Comparison of ENCODE assay signal across 20 mouse cellular contexts in the genomic region with DNA sequence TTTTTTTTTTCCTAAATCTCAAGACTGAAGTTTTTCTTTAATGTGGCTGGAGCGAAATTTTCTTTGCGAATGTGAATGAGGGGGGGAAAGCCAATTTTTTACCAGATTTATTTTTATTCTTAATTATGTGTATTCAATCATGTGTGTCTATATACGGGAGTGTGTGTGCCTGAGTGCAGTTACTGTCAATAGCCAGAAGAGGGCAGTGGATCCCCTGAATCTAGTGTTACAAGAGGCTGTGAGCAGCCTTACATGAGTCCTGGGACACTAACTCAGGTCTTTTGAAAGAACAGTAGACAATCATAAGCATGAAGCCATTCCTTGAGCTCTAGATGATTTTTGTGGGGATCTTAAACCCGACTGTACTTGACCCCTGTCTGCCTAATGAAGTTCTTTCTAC.
DNase-seq lines count a peak whose midpoint lies in the region; ATAC-seq and TF ChIP-seq lines count a peak whose summit lies in the region.
"Had no signal": no experiment of that assay in that cellular context is flagged by ENCODE, and none has a peak within 500 bp of the region (broad histone marks: within the 10 kb centered on the region; RNA-seq: fewer than 3 reads in every experiment).

No protein-coding gene starts in this region.

- no peaks in the 10 kb centered on the region for H3K36me3 ChIP-seq in heart, adult 2 months (ENCODE audit: control insufficient read depth, insufficient read depth, low read length)
- H3K36me3 ChIP-seq in heart, embryonic 11.5 days (ENCODE audit: control insufficient read depth, insufficient read depth, low read length) = no peaks in the 10 kb centered on the region
- H3K36me3 ChIP-seq in liver, postnatal 0 days (replicated peaks; ENCODE audit: insufficient read depth, low read length) = no peaks in the 10 kb centered on the region
- H3K36me3 ChIP-seq in liver, embryonic 12.5 days = no peaks in the 10 kb centered on the region
- H3K36me3 ChIP-seq in MEL (ENCODE audit: control insufficient read depth in 1 of 2, insufficient read depth in 2 of 2, low read length in 2 of 2) = no peaks in the 10 kb centered on the region
- H3K36me3 ChIP-seq: heart, embryonic 10.5 days; hindbrain, embryonic 12.5 days; limb, embryonic 10.5 days; lung, embryonic 15.5 days; neural tube, embryonic 13.5 days; stomach, embryonic 15.5 days had no signal

- no peak overlapping the region for H3K27ac ChIP-seq in heart, adult 2 months
- H3K27ac ChIP-seq in heart, embryonic 11.5 days (ENCODE audit: low read depth, low read length) = no peak overlapping the region
- no peak overlapping the region for H3K27ac ChIP-seq in liver, postnatal 0 days (ENCODE audit: low read depth)
- H3K27ac ChIP-seq in liver, embryonic 12.5 days = no peak overlapping the region
- no peak overlapping the region for H3K27ac ChIP-seq in MEL (ENCODE audit: control insufficient read depth, low read depth, low read length)
- H3K27ac ChIP-seq: heart, embryonic 10.5 days; hindbrain, embryonic 12.5 days; limb, embryonic 10.5 days; lung, embryonic 15.5 days; neural tube, embryonic 13.5 days; stomach, embryonic 15.5 days had no signal

- TF ChIP-seq CTCF in heart, adult 2 months (IDR thresholded peaks at IDR 0.05) = peak; percentile 7; the same call in 1 of the 2 replicates
- TF ChIP-seq CTCF in liver, postnatal 0 days (IDR thresholded peaks at IDR 0.05; ENCODE audit: low read depth) = peak; percentile 32
- peak; percentile 21 to 36 (median 33); a peak in 4 of 6 replicates for TF ChIP-seq CTCF in MEL (IDR thresholded peaks at IDR 0.05 in 2 of 3, conservative IDR thresholded peaks at IDR 0.05 in 1 of 3; ENCODE audit: control insufficient read depth in 1 of 3, insufficient read depth in 1 of 3, low read depth in 2 of 3, low read length in 3 of 3, poor library complexity in 1 of 3, severe bottlenecking in 1 of 3)

- no peaks in the 10 kb centered on the region for H3K9me3 ChIP-seq in heart, embryonic 11.5 days (replicated peaks; ENCODE audit: control insufficient read depth, low read length)
- H3K9me3 ChIP-seq in liver, postnatal 0 days (ENCODE audit: low read length) = no peaks in the 10 kb centered on the region
- no peaks in the 10 kb centered on the region for H3K9me3 ChIP-seq in liver, embryonic 12.5 days (replicated peaks)
- H3K9me3 ChIP-seq in MEL (replicated peaks; ENCODE audit: insufficient read depth, low read length) = no peaks in the 10 kb centered on the region
- H3K9me3 ChIP-seq: heart, embryonic 10.5 days; hindbrain, embryonic 12.5 days; limb, embryonic 10.5 days; lung, embryonic 15.5 days; neural tube, embryonic 13.5 days; stomach, embryonic 15.5 days had no signal

- no peak overlapping the region for H3K4me3 ChIP-seq in heart, adult 2 months
- H3K4me3 ChIP-seq in heart, embryonic 11.5 days (ENCODE audit: low read depth, low read length) = no peak overlapping the region
- no peak overlapping the region for H3K4me3 ChIP-seq in liver, postnatal 0 days (ENCODE audit: low read depth, low read length)
- H3K4me3 ChIP-seq in liver, embryonic 12.5 days = no peak overlapping the region
- no peak overlapping the region for H3K4me3 ChIP-seq in MEL (ENCODE audit: control insufficient read depth in 1 of 2, insufficient read depth in 1 of 2, low read depth in 2 of 2, low read length in 2 of 2)
- H3K4me3 ChIP-seq: heart, embryonic 10.5 days; hindbrain, embryonic 12.5 days; limb, embryonic 10.5 days; lung, embryonic 15.5 days; neural tube, embryonic 13.5 days; stomach, embryonic 15.5 days had no signal

- ATAC-seq in heart, embryonic 11.5 days (replicated peaks; ENCODE audit: insufficient number of reproducible peaks, low FRiP score, low TSS enrichment) = no peak
- no peak for ATAC-seq in liver, postnatal 0 days
- ATAC-seq in liver, embryonic 12.5 days = no peak
- ATAC-seq: forebrain, embryonic 16.5 days had no signal

- no peak for TF ChIP-seq POLR2A in heart, adult 2 months (IDR thresholded peaks at IDR 0.05; ENCODE audit: insufficient read depth, low read depth, low read length)
- TF ChIP-seq POLR2A in MEL (IDR thresholded peaks at IDR 0.05; ENCODE audit: control insufficient read depth in 1 of 2, insufficient read depth in 1 of 2, low read depth in 1 of 2, low read length in 2 of 2, poor library complexity in 1 of 2) = no peak

- DNase-seq in heart, adult 2 months = no peak
- DNase-seq in liver, postnatal 0 days = no peak
- DNase-seq in MEL (ENCODE audit: low read depth, low spot score) = peak; percentile 30
- peak; percentile 10 for DNase-seq in induced T-regulatory cell, adult 2 months (ENCODE audit: low read depth)
- no peak for DNase-seq in testis, postnatal 14 days (ENCODE audit: low spot score)
- no peak for DNase-seq in adrenal gland, postnatal 14 days
- DNase-seq: B cell, adult 2 months; cerebellum, adult 9-11 months; heart, postnatal 10 days; lung, postnatal 4 days; spleen, adult 18-20 months had no signal

- no peaks in the 10 kb centered on the region for H3K27me3 ChIP-seq in heart, adult 2 months (ENCODE audit: control insufficient read depth, insufficient read depth, low read length)
- no peaks in the 10 kb centered on the region for H3K27me3 ChIP-seq in heart, embryonic 11.5 days (ENCODE audit: control insufficient read depth, insufficient read depth, low read length)
- no peaks in the 10 kb centered on the region for H3K27me3 ChIP-seq in liver, postnatal 0 days (ENCODE audit: insufficient read depth, low read length)
- H3K27me3 ChIP-seq in liver, embryonic 12.5 days (replicated peaks) = no peaks in the 10 kb centered on the region
- peaks cover 0 to 3% of the 10 kb centered on the region in 2 experiments; a peak in 2 of 4 replicates for H3K27me3 ChIP-seq in MEL (ENCODE audit: control insufficient read depth in 1 of 2, insufficient read depth in 2 of 2, low read length in 2 of 2)
- H3K27me3 ChIP-seq: hindbrain, embryonic 12.5 days; lung, embryonic 15.5 days; neural tube, embryonic 13.5 days; stomach, embryonic 15.5 days had no signal

- no peak for TF ChIP-seq EP300 in heart, adult 2 months (IDR thresholded peaks at IDR 0.05; ENCODE audit: insufficient read depth, low read depth, low read length)
- no peak for TF ChIP-seq EP300 in liver, postnatal 0 days (IDR thresholded peaks at IDR 0.05; ENCODE audit: low read depth)
- no peak for TF ChIP-seq EP300 in MEL (IDR thresholded peaks at IDR 0.05; ENCODE audit: low read depth in 1 of 2, low read length in 2 of 2)

- intact Hi-C loops in heart, adult 2 months (cut with DNase I) = no loop called here

- H3K79me2 ChIP-seq in heart, adult 2 months (replicated peaks; ENCODE audit: control insufficient read depth, insufficient read depth, low read length) = no peaks in the 10 kb centered on the region
- no peaks in the 10 kb centered on the region for H3K79me2 ChIP-seq in MEL (ENCODE audit: control insufficient read depth, insufficient read depth, low read length, poor library complexity)

- H3K9ac ChIP-seq in heart, adult 2 months (ENCODE audit: low read depth, low read length) = no peak overlapping the region
- no peak overlapping the region for H3K9ac ChIP-seq in heart, embryonic 11.5 days (ENCODE audit: low read depth, low read length)
- no peak overlapping the region for H3K9ac ChIP-seq in liver, postnatal 0 days (replicated peaks)
- no peak overlapping the region for H3K9ac ChIP-seq in liver, embryonic 12.5 days
- no peak overlapping the region for H3K9ac ChIP-seq in MEL (ENCODE audit: control insufficient read depth, low read depth, low read length, poor library complexity, severe bottlenecking)
- H3K9ac ChIP-seq: hindbrain, embryonic 12.5 days; lung, embryonic 15.5 days; neural tube, embryonic 13.5 days; stomach, embryonic 15.5 days had no signal

- WGBS in heart, adult 2 months = 95% methylated on average over 4 of the region's 4 CpGs
- WGBS in heart, embryonic 11.5 days (ENCODE audit: insufficient replicate concordance) = 84% methylated on average over 4 of the region's 4 CpGs
- 85% methylated on average over 4 of the region's 4 CpGs for WGBS in liver, postnatal 0 days (ENCODE audit: insufficient replicate concordance)
- WGBS in liver, embryonic 12.5 days (ENCODE audit: insufficient replicate concordance) = 75% methylated on average over 4 of the region's 4 CpGs

- no peaks in the 10 kb centered on the region for H3K4me1 ChIP-seq in heart, adult 2 months (ENCODE audit: control insufficient read depth, insufficient read depth, low read length)
- H3K4me1 ChIP-seq in heart, embryonic 11.5 days (ENCODE audit: control insufficient read depth, insufficient read depth, low read length) = no peaks in the 10 kb centered on the region
- no peaks in the 10 kb centered on the region for H3K4me1 ChIP-seq in liver, postnatal 0 days (ENCODE audit: insufficient read depth)
- no peaks in the 10 kb centered on the region for H3K4me1 ChIP-seq in liver, embryonic 12.5 days
- H3K4me1 ChIP-seq in MEL (ENCODE audit: control insufficient read depth in 1 of 2, insufficient read depth in 2 of 2, low read length in 2 of 2) = no peaks in the 10 kb centered on the region
- H3K4me1 ChIP-seq: limb, embryonic 10.5 days; stomach, embryonic 15.5 days had no signal

- TF ChIP-seq RAD21 in MEL (IDR thresholded peaks at IDR 0.05; ENCODE audit: low read depth, low read length) = no peak; the same call in 1 of the 2 replicates

- H3K4me2 ChIP-seq in heart, embryonic 11.5 days = no peak overlapping the region
- H3K4me2 ChIP-seq in liver, postnatal 0 days (ENCODE audit: low read depth, low read length) = no peak overlapping the region
- no peak overlapping the region for H3K4me2 ChIP-seq in liver, embryonic 12.5 days
- H3K4me2 ChIP-seq: hindbrain, embryonic 12.5 days; lung, embryonic 15.5 days; neural tube, embryonic 13.5 days; stomach, embryonic 15.5 days had no signal

TF ChIP-seq in MEL, 35 proteins besides CTCF, POLR2A, EP300 and RAD21:
- TF ChIP-seq TCF12 (IDR thresholded peaks at IDR 0.05; ENCODE audit: low read depth, low read length) (no peak), SMC3 (IDR thresholded peaks at IDR 0.05; ENCODE audit: low read depth, low read length) (peak; percentile 29), ZC3H11A (IDR thresholded peaks at IDR 0.05; ENCODE audit: low read depth, low read length) (0 out of 2 replicates have a peak, but pooled peaks have one; percentile 9)

Comparison
In these comparisons a context has a peak if more than half of its experiments do, and no peak if none do; other contexts are left out.
1. DNase-seq: peak in MEL (single experiment) and induced T-regulatory cell, adult 2 months (single experiment); none in heart, adult 2 months (0 of 2), liver, postnatal 0 days (single experiment), testis, postnatal 14 days (single experiment) and adrenal gland, postnatal 14 days (single experiment).
2. Peak in every context shown above with its lines, with median percentiles within 50 percentile points of each other: CTCF ChIP-seq.